Mouse (Mus musculus) bone marrow, adult 2 months (tissue): Measurements from ENCODE around the gene Il6st.

Experiments used
- CTCF ChIP-seq: fragments of 200-500 bp; IDR thresholded peaks from 2 replicates; pipeline ENCODE4 v1.5.1; 2011; ENCODE audit warnings: low read length, control low read depth; ENCODE audit not compliant: control insufficient read depth, insufficient read depth
- POLR2A ChIP-seq: fragments of 200-500 bp; IDR thresholded peaks from 2 replicates; pipeline ENCODE4 v1.6.1; 2011; ENCODE audit warnings: low read depth, mild to moderate bottlenecking, control low read depth, low read length, borderline replicate concordance; ENCODE audit not compliant: control insufficient read depth

GRCm38 (mm10) chr13:112436288-112436687 lies 27.6 kb upstream of the Il6st start:
- TF ChIP-seq POLR2A = no peak
- no peak for TF ChIP-seq CTCF
